Mouse (Mus musculus) liver, adult 2 months (tissue): Measurements from ENCODE around the gene H6pd.

Experiments
- CTCF ChIP-seq: fragments of 200-500 bp; IDR thresholded peaks from 2 replicates; pipeline ENCODE4 v1.5.1; 2011; ENCODE audit warnings: low read depth, low read length, control low read depth
- POLR2A ChIP-seq: fragments of 200-500 bp; IDR thresholded peaks from 2 replicates; pipeline ENCODE4 v1.6.1; 2011; ENCODE audit warnings: low read length, control low read depth; ENCODE audit not compliant: insufficient read depth; ENCODE audit errors: extremely low read depth

DNA sequence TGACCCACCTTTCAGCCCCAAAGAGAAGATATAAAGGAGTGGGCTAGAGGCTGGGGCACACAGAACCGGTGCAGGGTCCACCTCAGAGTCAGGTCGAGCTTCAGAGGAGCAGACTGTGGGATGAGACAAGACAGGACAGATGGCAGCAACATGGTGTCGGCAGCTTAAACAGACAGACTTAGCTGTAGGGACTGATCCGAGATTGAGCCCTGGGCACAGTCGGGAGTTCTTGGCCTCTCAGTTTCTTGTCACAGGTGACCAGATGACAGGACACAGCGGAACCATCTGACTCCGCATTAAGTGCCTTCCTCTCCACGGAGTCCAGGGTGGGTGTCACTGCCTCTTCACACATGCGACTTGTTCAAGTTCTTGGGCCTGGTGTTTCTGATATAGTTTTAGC lies 41.9 kb downstream of the H6pd start:
- TF ChIP-seq POLR2A (no peak), CTCF (no peak)
